Mouse (Mus musculus) midbrain, embryonic 16.5 days (tissue): ENCODE data around the gene Cryaa. TPM values are rescaled to one million over a fixed set of nuclear protein-coding genes. Genes with fewer than 3 reads are reported as not detected.

Experiments used
- ATAC-seq: fragments of 200-750 bp; cut with Nextera tagmentation; 2 replicates; pipeline ENCODE4 v1.8.0; 2017; ENCODE audit warnings: moderate TSS enrichment
- H3K27ac ChIP-seq: fragments of 300-500 bp; sonication (generic); 2 replicates; pipeline ENCODE4 v1.5.1; 2014; ENCODE audit warnings: mild to moderate bottlenecking, low read length, mixed read lengths
- H3K27me3 ChIP-seq: fragments of 300-500 bp; sonication (generic); 2 replicates; pipeline ENCODE4 v1.6.1; 2014; ENCODE audit warnings: low read depth, low read length, mixed read lengths; ENCODE audit not compliant: control insufficient read depth, insufficient read depth
- H3K36me3 ChIP-seq: fragments of 300-500 bp; sonication (generic); 2 replicates; pipeline ENCODE4 v1.6.1; 2014; ENCODE audit warnings: mild to moderate bottlenecking, low read length, moderate library complexity, mixed read lengths; ENCODE audit not compliant: control insufficient read depth, insufficient read depth
- H3K4me1 ChIP-seq: fragments of 300-500 bp; sonication (generic); 2 replicates; pipeline ENCODE4 v1.6.1; 2014; ENCODE audit warnings: mild to moderate bottlenecking, low read length, mixed read lengths; ENCODE audit not compliant: control insufficient read depth, insufficient read depth
- H3K4me2 ChIP-seq: fragments of 300-500 bp; sonication (generic); 2 replicates; pipeline ENCODE4 v1.6.1; 2014; ENCODE audit warnings: mild to moderate bottlenecking, low read length, mixed read lengths
- H3K4me3 ChIP-seq: fragments of 300-500 bp; sonication (generic); 2 replicates; pipeline ENCODE4 v1.5.1; 2014; ENCODE audit warnings: low read depth, mild to moderate bottlenecking, low read length, moderate library complexity, mixed read lengths
- H3K9ac ChIP-seq: fragments of 300-500 bp; sonication (generic); 2 replicates; pipeline ENCODE4 v1.6.1; 2014; ENCODE audit warnings: low read depth, low read length, mixed read lengths
- H3K9me3 ChIP-seq: fragments of 300-500 bp; sonication (generic); replicated peaks from 2 replicates; pipeline ENCODE4 v1.6.1; 2014; ENCODE audit warnings: mild to moderate bottlenecking, low read length, mixed read lengths; ENCODE audit not compliant: control insufficient read depth, poor library complexity, severe bottlenecking
- WGBS: fragments of 180-500 bp; shearing (Covaris S2); extraction: QIAGEN DNeasy Blood & Tissue Kit; methylation state at CpG from one replicate; pipeline ENCODE4 v1.1.7; 2014; 5-methylcytosine and 5-hydroxymethylcytosine counted together
- polyA plus RNA-seq: library from polyadenylated mRNA; unstranded; fragments of >200 nt; fragmentation: Nextera tagmentation; extraction: Ambion mirVana; gene quantifications from 2 replicates; pipeline ENCODE4 v1.2.1, GENCODE M21; 2015

Cryaa gene
- polyA plus RNA-seq, 1 experiment from 2014 or later, result 0.25 TPM

DNA sequence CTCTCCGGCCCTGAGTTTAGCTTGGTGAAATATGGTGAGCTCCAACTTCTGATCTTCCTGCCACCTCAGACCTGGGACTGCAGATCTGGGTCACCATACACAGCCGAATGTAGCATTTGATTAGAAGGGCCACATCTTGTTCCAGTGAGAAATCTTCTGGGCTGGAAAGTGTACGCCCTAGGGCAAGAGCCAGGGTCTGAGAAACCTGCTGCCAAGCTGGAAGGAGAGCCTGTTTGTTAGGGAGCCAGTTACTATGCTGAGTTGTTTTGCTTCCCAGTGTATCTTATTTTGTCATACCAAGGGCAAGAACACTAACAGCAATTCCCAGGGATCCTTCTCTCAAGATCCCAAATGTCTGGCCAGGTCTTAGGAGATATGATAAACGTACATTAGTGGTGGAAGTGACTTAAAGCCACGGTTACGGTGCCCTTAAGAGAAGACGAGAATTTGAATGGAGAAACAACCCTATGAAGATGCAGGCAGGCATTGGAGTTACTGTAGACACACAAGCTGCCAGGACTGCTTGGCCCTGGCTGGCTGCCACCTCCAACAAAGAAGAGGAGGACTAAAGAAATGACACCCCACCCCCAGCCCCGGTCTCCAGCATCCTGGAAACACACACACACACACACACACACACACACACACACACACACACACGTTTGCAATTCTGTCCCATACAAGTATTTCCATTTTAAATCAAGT, 39.6 kb upstream of the Cryaa start:
- Histone ChIP-seq H3K9ac (no peak overlapping the region), H3K4me3 (no peak overlapping the region), H3K4me2 (no peak overlapping the region), H3K27me3 (peaks cover 9% of the 10 kb centered on the region), H3K4me1 (peaks cover 9% of the 10 kb centered on the region; the same call in 1 of the 2 replicates), H3K36me3 (no peaks in the 10 kb centered on the region), H3K9me3 (no peaks in the 10 kb centered on the region), H3K27ac (peak overlapping the region; percentile 8)
- ATAC-seq, result no peak
- 54% methylated on average over 9 of the region's 9 CpGs for WGBS

DNA sequence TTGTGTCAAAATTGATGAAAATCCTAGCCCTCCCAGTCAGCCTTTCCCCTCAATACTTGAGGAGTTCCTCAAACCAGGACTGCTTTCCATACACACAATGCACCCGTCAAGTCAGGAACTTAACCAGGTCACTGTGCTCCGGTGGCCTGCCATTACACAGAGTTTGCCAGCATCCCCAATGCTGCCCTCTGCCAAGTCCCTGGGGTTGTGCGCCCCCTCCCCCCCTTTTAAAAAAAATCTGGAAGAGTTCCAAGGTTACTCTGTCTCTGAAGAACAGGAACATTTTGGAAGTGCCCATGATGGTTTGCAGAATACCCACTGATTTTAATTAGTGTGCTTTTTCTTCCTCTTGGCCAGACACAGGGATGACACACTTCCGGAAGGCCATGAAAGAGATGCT, 38.0 kb upstream of the Cryaa start:
- H3K27me3 ChIP-seq, result peaks cover 9% of the 10 kb centered on the region
- no peaks in the 10 kb centered on the region for H3K36me3 ChIP-seq
- H3K4me1 ChIP-seq, result peaks cover 9% of the 10 kb centered on the region; the same call in 1 of the 2 replicates
- no peaks in the 10 kb centered on the region for H3K9me3 ChIP-seq
- no peak for ATAC-seq
- H3K9ac ChIP-seq, result no peak overlapping the region
- 53% methylated on average over 4 of the region's 4 CpGs for WGBS
- no peak overlapping the region for H3K4me3 ChIP-seq
- H3K4me2 ChIP-seq, result no peak overlapping the region
- H3K27ac ChIP-seq, result no peak overlapping the region

DNA sequence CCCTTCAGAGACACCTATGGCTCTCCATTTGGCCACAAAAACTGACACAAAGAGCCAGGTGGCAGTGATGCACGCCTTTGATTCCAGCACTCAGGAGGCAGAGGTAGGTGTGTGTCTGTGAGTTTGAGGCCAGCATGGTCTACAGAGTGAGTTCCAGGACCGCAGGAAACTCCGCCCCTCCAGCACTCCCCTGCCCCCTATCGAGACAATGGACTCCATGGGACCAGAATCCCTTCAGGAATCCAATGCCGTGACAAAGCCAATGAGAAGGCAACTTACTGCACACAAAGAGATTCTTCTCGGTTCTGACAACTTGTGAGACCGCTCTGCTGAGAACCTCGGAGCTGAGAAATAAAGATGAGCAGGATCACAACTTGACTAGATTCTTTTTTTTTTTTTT, 35.3 kb upstream of the Cryaa start:
- ATAC-seq, result no peak
- H3K4me3 ChIP-seq, result no peak overlapping the region
- H3K27me3 ChIP-seq, result peaks cover 3% of the 10 kb centered on the region; the same call in 1 of the 2 replicates
- H3K4me2 ChIP-seq, result no peak overlapping the region
- H3K4me1 ChIP-seq, result peaks cover 2% of the 10 kb centered on the region; the same call in 1 of the 2 replicates
- no peaks in the 10 kb centered on the region for H3K9me3 ChIP-seq
- 20% methylated on average over 8 of the region's 8 CpGs for WGBS
- H3K9ac ChIP-seq, result no peak overlapping the region
- H3K36me3 ChIP-seq, result peaks cover 10% of the 10 kb centered on the region
- no peak overlapping the region for H3K27ac ChIP-seq

DNA sequence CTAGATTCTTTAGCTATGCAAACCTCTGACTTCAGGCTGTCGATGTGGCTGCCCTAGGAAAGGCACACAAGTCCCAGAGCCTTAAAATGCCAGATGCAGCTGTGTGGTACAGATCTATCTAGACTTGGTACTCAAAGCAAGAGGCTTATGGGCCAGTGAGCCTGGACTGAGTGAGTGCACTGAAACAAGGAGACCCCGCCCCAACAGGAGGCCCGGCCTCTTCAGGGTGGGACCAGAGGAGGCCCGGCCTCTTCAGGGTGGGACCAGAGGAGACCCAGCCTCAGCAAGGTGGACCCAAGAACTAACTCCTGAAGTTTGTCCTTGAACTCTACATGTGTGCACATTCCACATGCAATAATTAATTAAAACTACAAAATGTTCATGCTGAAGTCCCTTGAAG, 34.7 kb upstream of the Cryaa start:
- Histone ChIP-seq H3K9me3 (no peaks in the 10 kb centered on the region), H3K36me3 (peaks cover 16% of the 10 kb centered on the region), H3K27me3 (no peaks in the 10 kb centered on the region; the same call in 1 of the 2 replicates), H3K4me2 (no peak overlapping the region), H3K4me3 (no peak overlapping the region), H3K4me1 (no peaks in the 10 kb centered on the region), H3K27ac (no peak overlapping the region), H3K9ac (no peak overlapping the region)
- 79% methylated on average over 4 of the region's 4 CpGs for WGBS
- no peak for ATAC-seq

DNA sequence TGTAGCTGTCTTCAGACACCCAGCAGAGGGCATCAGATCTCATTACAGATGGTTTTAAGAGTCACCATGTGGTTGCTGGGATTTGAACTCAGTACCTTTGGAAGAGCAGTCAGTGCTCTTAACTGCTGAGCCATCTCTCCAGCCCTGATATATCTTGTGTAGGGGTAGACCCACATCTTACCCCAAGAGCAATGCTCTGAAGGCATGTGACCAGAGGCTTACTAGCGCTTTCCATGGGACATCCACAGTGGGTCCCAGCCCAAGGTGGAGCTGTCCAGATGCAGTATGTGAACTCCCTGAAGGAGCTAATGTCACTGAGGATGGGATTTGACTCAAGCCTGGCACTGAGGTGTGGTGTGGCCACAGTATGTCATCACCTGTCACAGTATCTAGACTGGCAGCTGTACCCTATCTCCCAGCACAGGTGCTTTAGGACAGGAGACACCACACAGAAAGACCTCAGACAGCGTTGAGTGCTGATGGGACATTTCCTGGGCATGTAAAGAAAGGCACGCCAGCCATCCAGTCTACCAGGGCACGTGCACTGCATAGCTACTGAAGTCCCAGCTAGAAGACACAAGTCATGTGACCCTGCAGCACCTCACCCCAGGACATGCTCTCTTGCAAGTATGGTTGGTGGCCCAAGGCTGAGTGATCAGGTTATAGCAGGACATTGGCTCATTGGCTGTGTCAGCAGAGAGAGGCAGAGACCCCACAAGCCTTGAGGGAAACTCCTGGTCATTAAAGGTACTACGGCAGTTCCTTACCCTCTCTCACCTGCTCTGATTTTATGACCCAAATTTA, 31.2 kb upstream of the Cryaa start:
- ATAC-seq, result no peak
- Histone ChIP-seq H3K27ac (no peak overlapping the region), H3K4me2 (no peak overlapping the region), H3K9ac (no peak overlapping the region), H3K36me3 (peaks cover 37% of the 10 kb centered on the region), H3K27me3 (no peaks in the 10 kb centered on the region), H3K4me3 (no peak overlapping the region), H3K4me1 (no peaks in the 10 kb centered on the region), H3K9me3 (no peaks in the 10 kb centered on the region)
- WGBS, result 95% methylated on average over 5 of the region's 5 CpGs

DNA sequence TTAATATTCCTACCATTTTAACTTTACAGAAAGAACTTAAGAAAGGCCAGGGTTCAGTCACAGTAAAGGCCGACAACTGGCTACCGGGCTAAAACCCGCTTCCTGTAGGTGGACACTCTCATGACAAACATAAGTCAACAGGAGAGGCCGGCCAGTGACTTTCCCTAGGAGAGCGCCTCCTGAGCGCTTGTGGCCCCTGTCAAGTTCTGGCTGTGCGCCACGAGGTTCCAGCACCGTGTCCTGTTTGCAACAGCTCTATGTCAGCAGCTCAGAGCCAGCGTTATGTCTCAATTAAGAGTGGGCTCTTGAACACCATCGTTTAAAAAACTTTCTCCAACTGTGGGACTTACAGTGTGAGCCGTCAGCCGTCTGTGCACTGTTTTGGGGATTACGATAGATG, 25.5 kb upstream of the Cryaa start:
- Histone ChIP-seq H3K27ac (no peak overlapping the region), H3K36me3 (peaks cover 58% of the 10 kb centered on the region)
- 89% methylated on average over 14 of the region's 14 CpGs for WGBS

DNA sequence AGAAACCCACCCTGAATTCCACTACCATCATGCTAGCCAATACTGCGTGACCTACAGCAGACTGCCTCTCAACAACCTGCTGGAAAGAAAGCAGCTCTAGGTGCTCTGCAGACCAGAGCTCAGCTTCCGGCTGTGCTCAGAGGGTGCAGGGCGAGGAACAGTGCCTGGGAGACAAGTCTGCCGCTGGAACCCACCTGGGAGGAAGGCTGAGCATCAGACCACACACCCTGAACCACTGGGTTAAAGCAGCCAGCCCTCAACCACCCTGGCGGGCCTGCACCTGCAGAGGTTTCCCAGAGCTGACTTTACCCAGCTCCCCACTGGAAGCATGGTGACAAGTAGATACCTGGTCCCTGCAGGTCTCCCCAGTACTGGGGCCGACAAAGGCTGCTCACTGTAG, 24.3 kb upstream of the Cryaa start:
- H3K27me3 ChIP-seq, result no peaks in the 10 kb centered on the region
- WGBS, result 93% methylated on average over 6 of the region's 6 CpGs
- H3K4me1 ChIP-seq, result peaks cover 9% of the 10 kb centered on the region
- H3K27ac ChIP-seq, result no peak overlapping the region
- no peak overlapping the region for H3K4me2 ChIP-seq
- no peaks in the 10 kb centered on the region for H3K9me3 ChIP-seq
- no peak overlapping the region for H3K9ac ChIP-seq
- H3K4me3 ChIP-seq, result no peak overlapping the region
- H3K36me3 ChIP-seq, result peaks cover 47% of the 10 kb centered on the region
- no peak for ATAC-seq

More for the DNA sequence above, 25.5 kb upstream of the Cryaa start:
- Histone ChIP-seq H3K4me3 (no peak overlapping the region), H3K27me3 (no peaks in the 10 kb centered on the region), H3K4me1 (peaks cover 2% of the 10 kb centered on the region), H3K9me3 (no peaks in the 10 kb centered on the region), H3K9ac (no peak overlapping the region), H3K4me2 (no peak overlapping the region)
- no peak for ATAC-seq

DNA sequence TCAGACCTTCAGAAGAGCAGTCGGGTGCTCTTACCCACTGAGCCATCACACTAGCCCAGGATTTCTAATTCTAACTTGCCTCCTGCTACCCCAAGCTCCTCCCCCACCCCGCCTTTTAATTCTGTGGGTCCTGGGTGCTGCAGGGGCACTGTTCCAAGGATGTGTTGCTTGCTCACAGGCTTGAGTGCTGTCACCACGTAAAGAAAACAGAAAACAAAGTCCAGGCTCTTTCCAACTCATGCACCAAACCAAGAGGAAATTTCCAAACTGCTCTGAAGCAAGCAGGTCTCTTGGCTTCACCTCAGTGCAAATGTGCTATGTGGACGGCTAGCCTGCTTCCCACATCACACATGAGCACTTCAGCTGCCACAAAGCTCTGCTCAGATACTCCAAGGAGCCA, 22.2 kb upstream of the Cryaa start:
- Histone ChIP-seq H3K4me3 (no peak overlapping the region), H3K4me1 (peaks cover 13% of the 10 kb centered on the region), H3K27me3 (no peaks in the 10 kb centered on the region), H3K27ac (no peak overlapping the region), H3K9ac (no peak overlapping the region), H3K4me2 (no peak overlapping the region), H3K36me3 (peaks cover 36% of the 10 kb centered on the region), H3K9me3 (no peaks in the 10 kb centered on the region)
- 74% methylated on average over 4 of the region's 4 CpGs for WGBS
- no peak for ATAC-seq

DNA sequence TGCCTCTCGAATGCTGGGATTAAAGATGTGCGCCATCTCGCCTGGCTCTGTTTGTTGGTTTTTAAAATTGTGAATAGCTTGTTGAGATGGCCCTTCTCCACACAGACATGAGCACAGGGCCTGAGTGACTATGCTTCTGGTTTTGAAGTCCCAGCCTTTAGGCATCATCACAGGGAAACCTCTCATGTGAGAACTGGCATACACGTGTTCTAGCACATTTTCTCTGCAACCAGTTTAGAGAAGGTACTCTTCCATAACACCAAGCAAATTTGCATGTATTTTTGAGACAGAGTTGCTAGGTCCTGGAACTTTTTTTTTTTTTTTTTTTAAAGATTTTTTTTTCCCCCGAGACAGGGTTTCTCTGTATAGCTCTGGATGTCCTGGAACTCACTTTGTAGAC, 20.9 kb upstream of the Cryaa start:
- Histone ChIP-seq H3K9ac (no peak overlapping the region), H3K4me2 (no peak overlapping the region), H3K27ac (no peak overlapping the region), H3K4me1 (peaks cover 13% of the 10 kb centered on the region), H3K9me3 (no peaks in the 10 kb centered on the region), H3K27me3 (no peaks in the 10 kb centered on the region), H3K4me3 (no peak overlapping the region), H3K36me3 (peaks cover 27% of the 10 kb centered on the region)
- ATAC-seq, result no peak
- 89% methylated on average over 5 of the region's 5 CpGs for WGBS
